Mouse (Mus musculus): ENCODE measurements at regions not wholly inside any gene's neighbourhood (a gene's known extent, or its start where the extent isn't known, plus 50 kb on each side); places are given as distances from the start of the nearest gene placed in this dataset.

- TF ChIP-seq CTCF (IDR thresholded peaks at IDR 0.05; ENCODE audit: extremely low read depth, insufficient read length, insufficient replicate concordance, low read depth, low read length), result no peak
- no peak for TF ChIP-seq POLR2A (IDR thresholded peaks at IDR 0.05; ENCODE audit: low read depth, low read length)
Observed at GRCm38 (mm10) chr10:118640810-118641427, 200.1 kb downstream of the Ifng start.
